Mouse (Mus musculus): ENCODE results near the gene Gm9125.
"Not testable (repeated sequence)": the region's sequence is repeated elsewhere in the genome, so short reads cannot be mapped to it uniquely, and the experiment has no call there.

The Gm9125 gene

GRCm38 (mm10) chr3:94054785-94055184, at the start of gene Gm9125:
Gm9125 (minus strand) TSS chr3:94054885.
- DNase-seq (ENCODE audit: low read depth, low spot score): not testable (repeated sequence)

- DNase-seq (ENCODE audit: low read depth, low spot score): not testable (repeated sequence)
Observed at GRCm38 (mm10) chr3:94072544-94072943, 17.9 kb upstream of the Gm9125 start, which contains the start of gene Gm10697. Gm10697 (minus strand) TSS chr3:94072644.

GRCm38 (mm10) chr3:94049566-94050121, 5.0 kb downstream of the Gm9125 start:
- DNase-seq (ENCODE audit: low read depth, low spot score): not testable (repeated sequence)

GRCm38 (mm10) chr3:94038241-94038640, 16.4 kb downstream of the Gm9125 start:
- DNase-seq (ENCODE audit: low read depth, low spot score): not testable (repeated sequence)

- not testable (repeated sequence) for DNase-seq (ENCODE audit: low read depth, low spot score)
Observed at GRCm38 (mm10) chr3:94034400-94034799, 20.3 kb downstream of the Gm9125 start.

All from ES-CJ7 (cell line).